Mouse (Mus musculus): ENCODE measurements around the gene Gan.

The Gan gene

GRCm38 (mm10) chr8:117253390-117254269 lies 95.7 kb downstream of the Gan start:
- DNase-seq (ENCODE audit: low spot score): no peak

- no peak for DNase-seq (ENCODE audit: low spot score)
Observed at GRCm38 (mm10) chr8:117254496-117254895, 96.6 kb downstream of the Gan start.

GRCm38 (mm10) chr8:117256292-117256938 lies 98.5 kb downstream of the Gan start:
- DNase-seq (ENCODE audit: low spot score): peak; percentile 95

GRCm38 (mm10) chr8:117257029-117257820 lies 99.3 kb downstream of the Gan start, which contains the start of gene Cmip:
Gene Cmip, plus strand, starts transcription at chr8:117257064.
- DNase-seq (ENCODE audit: low spot score): no peak

- no peak for DNase-seq (ENCODE audit: low spot score)
Observed at GRCm38 (mm10) chr8:117257821-117258575, 100.1 kb downstream of the Gan start.

GRCm38 (mm10) chr8:117258576-117259040 lies 100.7 kb downstream of the Gan start:
- DNase-seq (ENCODE audit: low spot score): no peak

GRCm38 (mm10) chr8:117259431-117260001 lies 101.6 kb downstream of the Gan start:
- no peak for DNase-seq (ENCODE audit: low spot score)

GRCm38 (mm10) chr8:117260234-117260929 lies 102.4 kb downstream of the Gan start:
- no peak for DNase-seq (ENCODE audit: low spot score)

GRCm38 (mm10) chr8:117260930-117261475 lies 103.1 kb downstream of the Gan start:
- no peak for DNase-seq (ENCODE audit: low spot score)

- no peak for DNase-seq (ENCODE audit: low spot score)
Observed at GRCm38 (mm10) chr8:117261702-117262101, 103.8 kb downstream of the Gan start.

GRCm38 (mm10) chr8:117262685-117263084 lies 104.8 kb downstream of the Gan start:
- no peak for DNase-seq (ENCODE audit: low spot score)

- DNase-seq (ENCODE audit: low spot score): no peak
Observed at GRCm38 (mm10) chr8:117263442-117263841, 105.5 kb downstream of the Gan start.

- no peak for DNase-seq (ENCODE audit: low spot score)
Observed at GRCm38 (mm10) chr8:117265079-117265478, 107.1 kb downstream of the Gan start.

Data from layer of hippocampus, adult 11-12 months (tissue).